Mouse (Mus musculus): Measurements from ENCODE around the gene Lyzl4. TPM values are rescaled to one million over a fixed set of nuclear protein-coding genes. Genes with fewer than 3 reads are reported as not detected.

Lyzl4 gene
- total RNA-seq, 2 experiments from 2014 or later, result 1.7 to 2.3 TPM

GRCm38 (mm10) chr9:121550327-121550771 is 91.5 kb downstream of the Lyzl4 start:
- Histone ChIP-seq H3K27ac (peak overlapping the region; percentile 30; the same call in 1 of the 2 replicates), H3K4me3 (no peak overlapping the region)
- intact Hi-C loops (cut with DNase I), result no loop called here
- no peak; the same call in 1 of the 2 replicates for TF ChIP-seq CTCF (IDR thresholded peaks at IDR 0.05)
- no peak for DNase-seq (ENCODE audit: extremely low spot score in 1 of 2, low spot score in 2 of 2)

DNA sequence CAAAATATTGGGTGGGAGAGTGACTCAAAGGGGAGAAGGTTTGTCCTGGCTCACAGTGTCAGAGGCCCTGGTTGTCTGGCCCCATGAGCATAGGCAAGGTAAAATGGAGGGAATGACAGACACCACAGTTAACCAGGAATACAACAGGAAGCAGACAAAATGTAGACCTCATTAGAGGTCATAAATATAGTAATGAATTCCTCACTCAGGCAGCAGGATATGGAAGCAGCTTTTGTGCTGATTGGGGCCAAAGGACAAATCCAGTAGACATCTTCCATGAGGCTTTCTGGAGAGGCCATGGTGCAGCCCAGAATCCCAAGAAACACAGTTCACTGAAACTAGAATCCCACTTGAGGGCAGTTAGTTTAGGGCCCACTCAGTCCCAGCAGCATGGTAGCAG is 92.5 kb downstream of the Lyzl4 start:
- no peak for DNase-seq (ENCODE audit: extremely low spot score in 1 of 2, low spot score in 2 of 2)
- Histone ChIP-seq H3K4me3 (no peak overlapping the region), H3K27ac (no peak overlapping the region)
- intact Hi-C loops (cut with DNase I), result no loop called here
- TF ChIP-seq CTCF (IDR thresholded peaks at IDR 0.05), result no peak

DNA sequence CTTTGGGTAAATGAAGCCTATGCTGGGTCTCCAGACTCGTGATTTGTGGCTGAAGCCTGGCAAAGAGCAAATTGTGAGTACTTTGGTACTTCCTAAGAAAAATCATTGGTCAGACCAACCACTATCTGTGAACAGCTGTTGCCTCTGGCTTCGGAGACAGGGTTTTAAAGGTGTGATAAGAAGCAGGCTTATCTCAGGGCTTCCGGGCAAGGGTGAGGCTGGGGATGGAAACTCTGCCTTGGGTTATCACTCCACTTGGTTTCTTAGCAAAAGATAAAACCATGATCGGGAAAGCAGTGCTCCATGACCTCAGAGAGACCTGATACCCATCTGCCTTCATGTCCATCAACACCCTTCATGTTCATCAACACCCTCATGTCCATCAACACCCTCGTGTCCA is 92.9 kb downstream of the Lyzl4 start:
- TF ChIP-seq CTCF (IDR thresholded peaks at IDR 0.05), result no peak
- no peak for DNase-seq (ENCODE audit: extremely low spot score in 1 of 2, low spot score in 2 of 2)
- intact Hi-C loops (cut with DNase I), result no loop called here
- Histone ChIP-seq H3K4me3 (no peak overlapping the region), H3K27ac (no peak overlapping the region)

DNA sequence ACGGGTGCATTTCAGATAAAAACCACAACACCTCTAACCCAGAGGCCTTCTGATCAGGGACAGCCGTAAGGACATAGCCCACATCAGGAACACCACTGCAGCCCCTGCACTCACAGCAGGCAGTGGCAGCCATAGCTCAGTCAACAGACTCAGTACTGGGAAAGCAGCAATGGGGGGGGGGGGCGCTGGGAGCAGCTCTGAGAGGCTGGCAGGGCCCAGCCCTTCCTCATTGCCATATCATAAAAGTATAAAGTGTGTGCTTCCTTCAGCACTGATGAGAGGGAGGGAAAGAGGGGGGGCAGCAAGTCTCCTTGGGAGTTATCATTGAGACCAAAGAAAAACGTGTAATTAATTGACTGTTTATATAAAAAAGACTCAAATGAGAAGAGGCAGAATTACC is 94.5 kb downstream of the Lyzl4 start:
- intact Hi-C loops (cut with DNase I), result no loop called here
- no peak for TF ChIP-seq CTCF (IDR thresholded peaks at IDR 0.05)
- no peak overlapping the region for H3K27ac ChIP-seq
- H3K4me3 ChIP-seq, result no peak overlapping the region
- DNase-seq (ENCODE audit: extremely low spot score in 1 of 2, low spot score in 2 of 2), result no peak

DNA sequence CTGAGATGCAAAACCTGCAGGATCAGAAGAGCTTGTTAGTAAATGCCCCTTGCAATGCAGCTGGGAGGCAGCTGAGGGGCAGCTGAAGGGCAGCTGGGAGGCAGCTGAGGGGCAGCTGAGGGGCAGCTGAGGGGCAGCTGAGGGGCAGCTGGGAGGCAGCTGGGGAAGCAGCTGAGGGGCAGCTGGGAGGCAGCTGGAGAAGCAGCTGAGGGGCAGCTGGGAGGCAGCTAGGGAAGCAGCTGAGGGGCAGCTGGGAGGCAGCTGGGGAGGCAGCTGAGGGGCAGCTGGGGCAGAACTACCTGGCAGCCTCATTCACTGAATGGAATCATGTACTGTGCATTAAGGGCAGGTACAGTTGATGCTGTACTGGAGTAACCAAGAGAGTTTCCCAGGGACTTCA is 100.4 kb downstream of the Lyzl4 start:
- intact Hi-C loops (cut with DNase I), result no loop called here
- TF ChIP-seq CTCF (IDR thresholded peaks at IDR 0.05), result no peak

DNA sequence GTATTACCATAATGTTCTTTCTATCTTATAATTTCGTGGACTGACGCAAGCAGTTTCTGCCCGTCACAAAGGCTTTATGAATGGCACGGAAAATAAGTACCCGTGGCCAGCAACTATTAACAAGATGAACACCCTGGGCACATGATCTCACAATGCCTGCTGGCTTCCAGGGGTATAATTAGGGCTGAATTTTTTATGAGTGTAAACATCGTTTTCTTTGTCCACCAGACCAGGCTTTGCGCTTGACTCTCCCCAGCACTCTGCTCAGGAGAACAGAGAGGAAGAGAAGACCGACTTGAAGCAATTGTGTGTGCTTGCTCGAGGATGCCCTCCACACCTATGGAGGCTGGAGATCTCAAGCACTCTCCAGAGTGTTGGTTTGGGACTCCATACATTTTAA is 109.3 kb downstream of the Lyzl4 start:
- DNase-seq (ENCODE audit: extremely low spot score in 1 of 2, low spot score in 2 of 2), result no peak
- Histone ChIP-seq H3K4me3 (no peak overlapping the region), H3K27ac (no peak overlapping the region)
- intact Hi-C loops (cut with DNase I), result no loop called here
- TF ChIP-seq CTCF (IDR thresholded peaks at IDR 0.05), result no peak

More for the DNA sequence above, 100.4 kb downstream of the Lyzl4 start:
- Histone ChIP-seq H3K4me3 (no peak overlapping the region), H3K27ac (no peak overlapping the region)
- no peak for DNase-seq (ENCODE audit: extremely low spot score in 1 of 2, low spot score in 2 of 2)

DNA sequence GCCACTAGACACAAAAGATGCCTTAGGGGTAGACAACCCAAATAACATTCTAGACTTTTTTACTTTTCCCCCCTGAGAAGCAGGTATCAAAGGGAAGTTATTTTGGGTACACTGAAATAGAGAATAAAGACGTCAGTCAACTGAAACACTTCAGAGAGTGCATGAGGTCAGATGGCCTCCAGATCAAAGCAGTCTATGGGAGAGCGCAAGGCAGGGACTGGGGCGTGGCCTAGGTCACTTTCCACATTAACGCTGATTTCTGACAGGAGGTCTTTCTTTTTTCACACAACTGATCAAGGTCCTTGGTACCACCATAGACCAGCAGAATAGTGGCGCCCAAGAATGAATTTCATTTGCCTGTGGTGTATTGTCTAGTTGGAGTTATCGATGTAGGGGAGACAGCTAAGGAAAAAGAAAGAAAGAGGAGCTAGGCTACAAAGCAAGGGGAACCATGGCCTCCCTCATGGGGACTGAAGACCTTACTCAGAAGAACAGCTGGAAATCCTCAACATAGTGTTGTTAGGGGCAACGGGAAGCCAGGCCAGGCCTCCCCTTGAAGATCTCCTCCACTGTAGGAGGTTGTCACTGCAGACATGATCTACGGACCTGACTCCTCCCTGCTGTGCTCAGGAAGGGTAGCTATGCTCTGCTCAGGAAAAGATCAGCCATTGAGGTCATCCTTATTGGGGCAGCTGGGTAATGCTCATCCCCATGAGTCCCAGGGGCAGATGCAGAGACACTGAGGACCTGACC is 113.1 kb downstream of the Lyzl4 start:
- DNase-seq (ENCODE audit: extremely low spot score in 1 of 2, low spot score in 2 of 2), result no peak
- no peak for TF ChIP-seq CTCF (IDR thresholded peaks at IDR 0.05)
- Histone ChIP-seq H3K4me3 (no peak overlapping the region), H3K27ac (no peak overlapping the region)
- intact Hi-C loops (cut with DNase I), result no loop called here

Other genes with a start within 250 kb of the Lyzl4 start
- 100 to 1,000 TPM; 710 to 764 TPM for gene Cck, start 146.4 kb downstream of the Lyzl4 start, total RNA-seq (2021)
- 10 to 100 TPM; 27.7 to 28.1 TPM for gene Vipr1, start 620 bp upstream of the Lyzl4 start, total RNA-seq (2021)
- 10 to 100 TPM; 31.0 to 32.8 TPM for gene Sec22c, start 63.4 kb upstream of the Lyzl4 start, total RNA-seq (2021)
- gene Ss18l2, start 68.2 kb upstream of the Lyzl4 start, total RNA-seq (2021), result 10 to 100 TPM; 84.4 to 89.6 TPM
- gene Nktr, start 77.1 kb upstream of the Lyzl4 start, total RNA-seq (2021), result 100 to 1,000 TPM; 125 to 130 TPM
- 100 to 1,000 TPM; 119 to 133 TPM for gene Zfp651, start 117.2 kb upstream of the Lyzl4 start, total RNA-seq (2021)
- 10 to 100 TPM in 1 of 2 experiments, 1 to 10 TPM in 1; 7.3 to 10.5 TPM for gene Klhl40, start 135.5 kb upstream of the Lyzl4 start, total RNA-seq (2021)
- 10 to 100 TPM; 20.0 to 21.3 TPM for gene Hhatl, start 150.4 kb upstream of the Lyzl4 start, total RNA-seq (2021)
- gene Ccdc13, start 197.4 kb upstream of the Lyzl4 start, total RNA-seq (2021), result 1 to 10 TPM; 5.7 to 6.2 TPM
- gene Higd1a, start 216.3 kb upstream of the Lyzl4 start, total RNA-seq (2021), result 10 to 100 TPM; 90.3 to 93.7 TPM

All from left cerebral cortex, adult 2 months (tissue).